Comparison of ENCODE assay signal across 29 mouse cellular contexts in genomic region chr19:59164896-59165560, GRCm38 (mm10). TPM values are rescaled to one million over a fixed set of nuclear protein-coding genes. Genes with fewer than 3 reads are reported as not detected.
A peak's percentile ranks its signal among the peaks of the same experiment; 100 is the strongest.
DNase-seq lines count a peak whose midpoint lies in the region; ATAC-seq and TF ChIP-seq lines count a peak whose summit lies in the region.
"Had no signal": no experiment of that assay in that cellular context is flagged by ENCODE, and none has a peak within 500 bp of the region (broad histone marks: within the 10 kb centered on the region; RNA-seq: fewer than 3 reads in every experiment).

No protein-coding gene starts in this region.

- H3K4me2 ChIP-seq in hindbrain, postnatal 0 days (ENCODE audit: low read depth, low read length), result no peak overlapping the region
- no peak overlapping the region for H3K4me2 ChIP-seq in neural tube, embryonic 15.5 days
- H3K4me2 ChIP-seq in forebrain, embryonic 15.5 days (replicated peaks), result peak overlapping the region; percentile 74
- H3K4me2 ChIP-seq: neural tube, embryonic 13.5 days had no signal

- no peaks in the 10 kb centered on the region for H3K36me3 ChIP-seq in hindbrain, embryonic 10.5 days
- no peaks in the 10 kb centered on the region for H3K36me3 ChIP-seq in hindbrain, postnatal 0 days (ENCODE audit: insufficient read depth, low read length)
- H3K36me3 ChIP-seq in neural tube, embryonic 15.5 days, result no peaks in the 10 kb centered on the region
- no peaks in the 10 kb centered on the region for H3K36me3 ChIP-seq in forebrain, embryonic 15.5 days
- H3K36me3 ChIP-seq: embryonic facial prominence, embryonic 15.5 days; G1E; hindbrain, embryonic 15.5 days; neural tube, embryonic 13.5 days had no signal

- peaks cover 28% of the 10 kb centered on the region for H3K4me1 ChIP-seq in hindbrain, embryonic 10.5 days (replicated peaks)
- H3K4me1 ChIP-seq in hindbrain, postnatal 0 days (ENCODE audit: insufficient read depth, low read length), result peaks cover 6% of the 10 kb centered on the region; the same call in 1 of the 2 replicates
- peaks cover 22% of the 10 kb centered on the region for H3K4me1 ChIP-seq in neural tube, embryonic 15.5 days
- H3K4me1 ChIP-seq in forebrain, embryonic 15.5 days, result peaks cover 31% of the 10 kb centered on the region

- H3K27ac ChIP-seq in hindbrain, embryonic 10.5 days, result no peak overlapping the region
- H3K27ac ChIP-seq in hindbrain, postnatal 0 days, result no peak overlapping the region
- no peak overlapping the region for H3K27ac ChIP-seq in neural tube, embryonic 15.5 days (replicated peaks)
- H3K27ac ChIP-seq in forebrain, embryonic 15.5 days (replicated peaks), result no peak overlapping the region
- H3K27ac ChIP-seq: embryonic facial prominence, embryonic 15.5 days; hindbrain, embryonic 15.5 days; kidney, postnatal 0 days; neural tube, embryonic 13.5 days had no signal

- 4% methylated on average over 16 of the region's 16 CpGs for WGBS in hindbrain, embryonic 10.5 days
- 6% methylated on average over 16 of the region's 16 CpGs for WGBS in hindbrain, postnatal 0 days
- 7% methylated on average over 16 of the region's 16 CpGs for WGBS in neural tube, embryonic 15.5 days
- WGBS in forebrain, embryonic 15.5 days, result 13% methylated on average over 16 of the region's 16 CpGs

- no peak overlapping the region for H3K9ac ChIP-seq in hindbrain, postnatal 0 days (replicated peaks; ENCODE audit: low read length)
- no peak overlapping the region for H3K9ac ChIP-seq in neural tube, embryonic 15.5 days (replicated peaks)
- 0 out of 2 replicates have a peak overlapping the region, but pooled peaks have one; percentile 31 for H3K9ac ChIP-seq in forebrain, embryonic 15.5 days (replicated peaks)
- H3K9ac ChIP-seq: embryonic facial prominence, embryonic 15.5 days; hindbrain, embryonic 15.5 days; neural tube, embryonic 13.5 days had no signal

- no peaks in the 10 kb centered on the region for H3K9me3 ChIP-seq in hindbrain, embryonic 10.5 days
- H3K9me3 ChIP-seq in hindbrain, postnatal 0 days (ENCODE audit: low read length), result no peaks in the 10 kb centered on the region
- no peaks in the 10 kb centered on the region for H3K9me3 ChIP-seq in neural tube, embryonic 15.5 days (replicated peaks)
- H3K9me3 ChIP-seq in forebrain, embryonic 15.5 days, result no peaks in the 10 kb centered on the region
- H3K9me3 ChIP-seq: embryonic facial prominence, embryonic 15.5 days; hindbrain, embryonic 15.5 days; megakaryocyte, embryonic 14.5 days; neural tube, embryonic 13.5 days had no signal

- peaks cover 100% of the 10 kb centered on the region for H3K27me3 ChIP-seq in hindbrain, embryonic 10.5 days (ENCODE audit: insufficient read depth, poor library complexity, severe bottlenecking)
- peaks cover 93% of the 10 kb centered on the region for H3K27me3 ChIP-seq in hindbrain, postnatal 0 days (ENCODE audit: insufficient read depth, low read length)
- H3K27me3 ChIP-seq in neural tube, embryonic 15.5 days (replicated peaks), result peaks cover 94% of the 10 kb centered on the region
- peaks cover 72% of the 10 kb centered on the region for H3K27me3 ChIP-seq in forebrain, embryonic 15.5 days

- peak; percentile 42 for DNase-seq in hindbrain, embryonic 10.5 days (ENCODE audit: low spot score)
- DNase-seq in hindbrain, postnatal 0 days (ENCODE audit: low spot score), result no peak
- peak; percentile 56 for DNase-seq in neural tube, embryonic 10.5 days (ENCODE audit: extremely low spot score, low spot score)
- no peak for DNase-seq in gastrocnemius, adult 8-10 months (ENCODE audit: low spot score in 2 of 2)
- DNase-seq: adrenal gland, postnatal 14 days; cerebellum, postnatal 36 days; heart, postnatal 10 days; kidney, adult 11 months; liver; thymus, postnatal 14 days had no signal

- TF ChIP-seq CTCF in hindbrain, postnatal 0 days (IDR thresholded peaks at IDR 0.05; ENCODE audit: low read depth), result no peak

- ATAC-seq in hindbrain, postnatal 0 days, result no peak
- no peak for ATAC-seq in neural tube, embryonic 15.5 days (ENCODE audit: low FRiP score)
- ATAC-seq in forebrain, embryonic 15.5 days (replicated peaks), result no peak
- no peak for ATAC-seq in erythroblast, adult 5-6 weeks (replicated peaks; ENCODE audit: low FRiP score, poor library complexity, severe bottlenecking)
- ATAC-seq: activated CD4-positive, CD25-positive, alpha-beta regulatory T cell, adult 4 months; lung, postnatal 0 days had no signal

- no peak overlapping the region for H3K4me3 ChIP-seq in hindbrain, embryonic 10.5 days
- H3K4me3 ChIP-seq in hindbrain, postnatal 0 days (ENCODE audit: low read length), result no peak overlapping the region
- no peak overlapping the region for H3K4me3 ChIP-seq in neural tube, embryonic 15.5 days (replicated peaks)
- H3K4me3 ChIP-seq in forebrain, embryonic 15.5 days, result peak overlapping the region; percentile 48
- H3K4me3 ChIP-seq: embryonic facial prominence, embryonic 15.5 days; hindbrain, embryonic 15.5 days; megakaryocyte, embryonic 14.5 days; neural tube, embryonic 13.5 days had no signal

RNA-seq across cellular contexts. Expression of gene Vax1, which starts 4.8 kb away (rescaled TPM):
- polyA plus RNA-seq in hindbrain, embryonic 10.5 days (2016; fragmentation: Nextera tagmentation; extraction: Ambion mirVana), result 0.25 TPM in 1 of 2 replicates, not detected in the other
- not detected in 2 replicates for total RNA-seq in hindbrain, postnatal 0 days (2014; rRNA removed)
- not detected in 2 replicates for polyA plus RNA-seq in hindbrain, postnatal 0 days (2015; fragmentation: Nextera tagmentation; extraction: Ambion mirVana)
- not detected in 2 replicates for polyA plus RNA-seq in neural tube, embryonic 15.5 days (2015; fragmentation: Nextera tagmentation; extraction: Ambion mirVana)
- 5.0 and 5.5 TPM in 2 replicates for polyA plus RNA-seq in forebrain, embryonic 15.5 days (2015; fragmentation: Nextera tagmentation; extraction: Ambion mirVana)
- not detected in 2 replicates for total RNA-seq in erythroblast, adult 5-6 weeks (2015; ENCODE audit: low replicate concordance)
- not detected in 2 replicates for total RNA-seq in erythroblast, adult 5-6 weeks (2017; ENCODE audit: low replicate concordance)
- total RNA-seq in gastrocnemius, adult 8-10 months (2022), result not detected
- total RNA-seq: adrenal gland, postnatal 14 days; G1E; gastrocnemius, adult 18-20 months; heart, postnatal 10 days had no signal
- polyA plus RNA-seq: activated CD4-positive, CD25-positive, alpha-beta regulatory T cell, adult 4 months; G1E; gonadal fat pad, adult 2 months; heart, embryonic 11.5 days; kidney, postnatal 0 days; liver, embryonic 16.5 days; lung, postnatal 0 days; neural tube, embryonic 13.5 days; small intestine, adult 2 months had no signal

RNA-seq across cellular contexts. Expression of gene Kcnk18, which starts 54.0 kb away (rescaled TPM):
- not detected in 2 replicates for polyA plus RNA-seq in hindbrain, embryonic 10.5 days (2016; fragmentation: Nextera tagmentation; extraction: Ambion mirVana)
- not detected in 2 replicates for total RNA-seq in hindbrain, postnatal 0 days (2014; rRNA removed)
- polyA plus RNA-seq in hindbrain, postnatal 0 days (2015; fragmentation: Nextera tagmentation; extraction: Ambion mirVana), result 0.05 TPM in 1 of 2 replicates, not detected in the other
- polyA plus RNA-seq in neural tube, embryonic 15.5 days (2015; fragmentation: Nextera tagmentation; extraction: Ambion mirVana), result 0.14 and 0.27 TPM in 2 replicates
- not detected in 2 replicates for polyA plus RNA-seq in forebrain, embryonic 15.5 days (2015; fragmentation: Nextera tagmentation; extraction: Ambion mirVana)
- total RNA-seq in erythroblast, adult 5-6 weeks (2015; ENCODE audit: low replicate concordance), result not detected in 2 replicates
- total RNA-seq in erythroblast, adult 5-6 weeks (2017; ENCODE audit: low replicate concordance), result not detected in 2 replicates
- total RNA-seq in gastrocnemius, adult 8-10 months (2022), result not detected
- total RNA-seq: adrenal gland, postnatal 14 days; gastrocnemius, adult 18-20 months; heart, postnatal 10 days; layer of hippocampus, postnatal 14 days; left cerebral cortex, postnatal 10 days had no signal
- polyA plus RNA-seq: activated CD4-positive, CD25-positive, alpha-beta regulatory T cell, adult 4 months; cerebellum, adult 2 months; embryonic facial prominence, embryonic 15.5 days; G1E; gonadal fat pad, adult 2 months; heart, embryonic 11.5 days; kidney, postnatal 0 days; liver, embryonic 16.5 days; lung, postnatal 0 days; neural tube, embryonic 13.5 days; small intestine, adult 2 months had no signal

Comparison
In these comparisons a context has a peak if more than half of its experiments do, and no peak if none do; other contexts are left out.
1. DNase-seq: peak in hindbrain, embryonic 10.5 days (single experiment) and neural tube, embryonic 10.5 days (single experiment); none in hindbrain, postnatal 0 days (single experiment) and gastrocnemius, adult 8-10 months (0 of 2).